Mouse (Mus musculus): ENCODE results near the gene Lasp1. TPM values are rescaled to one million over a fixed set of nuclear protein-coding genes. Genes with fewer than 3 reads are reported as not detected.

The Lasp1 gene
- 220 and 229 TPM in 2 replicates for total RNA-seq (2017)

- peak in 1 of 2 experiments; percentile 51; a peak in 2 of 4 replicates for ATAC-seq (replicated peaks in 1 of 2; ENCODE audit: insufficient read depth in 1 of 2, low FRiP score in 2 of 2, low TSS enrichment in 1 of 2, low read depth in 1 of 2, poor library complexity in 2 of 2, severe bottlenecking in 2 of 2)
These were observed at the start of gene Lasp1 for GRCm38 (mm10) chr11:97798782-97799145. TSS of gene Lasp1 (plus strand) at chr11:97799000.

- no peak for ATAC-seq (replicated peaks in 1 of 2; ENCODE audit: insufficient read depth in 1 of 2, low FRiP score in 2 of 2, low TSS enrichment in 1 of 2, low read depth in 1 of 2, poor library complexity in 2 of 2, severe bottlenecking in 2 of 2)
These were observed 45.5 kb upstream of the Lasp1 start for GRCm38 (mm10) chr11:97753277-97753676.

- no peak for ATAC-seq (replicated peaks in 1 of 2; ENCODE audit: insufficient read depth in 1 of 2, low FRiP score in 2 of 2, low TSS enrichment in 1 of 2, low read depth in 1 of 2, poor library complexity in 2 of 2, severe bottlenecking in 2 of 2)
These were observed 40.7 kb upstream of the Lasp1 start for GRCm38 (mm10) chr11:97758125-97758524.

GRCm38 (mm10) chr11:97758942-97759341, 39.9 kb upstream of the Lasp1 start:
- ATAC-seq (replicated peaks in 1 of 2; ENCODE audit: insufficient read depth in 1 of 2, low FRiP score in 2 of 2, low TSS enrichment in 1 of 2, low read depth in 1 of 2, poor library complexity in 2 of 2, severe bottlenecking in 2 of 2): no peak

- ATAC-seq (replicated peaks in 1 of 2; ENCODE audit: insufficient read depth in 1 of 2, low FRiP score in 2 of 2, low TSS enrichment in 1 of 2, low read depth in 1 of 2, poor library complexity in 2 of 2, severe bottlenecking in 2 of 2): no peak
These were observed 37.2 kb upstream of the Lasp1 start for GRCm38 (mm10) chr11:97761638-97762037.

GRCm38 (mm10) chr11:97766154-97766881, 32.5 kb upstream of the Lasp1 start, which contains the start of gene Cwc25:
TSS of gene Cwc25 (minus strand) at chr11:97766556.
- ATAC-seq (replicated peaks in 1 of 2; ENCODE audit: insufficient read depth in 1 of 2, low FRiP score in 2 of 2, low TSS enrichment in 1 of 2, low read depth in 1 of 2, poor library complexity in 2 of 2, severe bottlenecking in 2 of 2): peak; percentile 83 to 96

GRCm38 (mm10) chr11:97769704-97770103, 29.1 kb upstream of the Lasp1 start:
- no peak for ATAC-seq (replicated peaks in 1 of 2; ENCODE audit: insufficient read depth in 1 of 2, low FRiP score in 2 of 2, low TSS enrichment in 1 of 2, low read depth in 1 of 2, poor library complexity in 2 of 2, severe bottlenecking in 2 of 2)

GRCm38 (mm10) chr11:97771410-97771809, 27.4 kb upstream of the Lasp1 start:
- ATAC-seq (replicated peaks in 1 of 2; ENCODE audit: insufficient read depth in 1 of 2, low FRiP score in 2 of 2, low TSS enrichment in 1 of 2, low read depth in 1 of 2, poor library complexity in 2 of 2, severe bottlenecking in 2 of 2): no peak

- no peak for ATAC-seq (replicated peaks in 1 of 2; ENCODE audit: insufficient read depth in 1 of 2, low FRiP score in 2 of 2, low TSS enrichment in 1 of 2, low read depth in 1 of 2, poor library complexity in 2 of 2, severe bottlenecking in 2 of 2)
These were observed 23.6 kb upstream of the Lasp1 start for GRCm38 (mm10) chr11:97775186-97775585.

GRCm38 (mm10) chr11:97775808-97776496, 22.8 kb upstream of the Lasp1 start, which contains the start of gene 1700001P01Rik:
TSS of gene 1700001P01Rik (minus strand) at chr11:97775918.
- no peak for ATAC-seq (replicated peaks in 1 of 2; ENCODE audit: insufficient read depth in 1 of 2, low FRiP score in 2 of 2, low TSS enrichment in 1 of 2, low read depth in 1 of 2, poor library complexity in 2 of 2, severe bottlenecking in 2 of 2)

- no peak for ATAC-seq (replicated peaks in 1 of 2; ENCODE audit: insufficient read depth in 1 of 2, low FRiP score in 2 of 2, low TSS enrichment in 1 of 2, low read depth in 1 of 2, poor library complexity in 2 of 2, severe bottlenecking in 2 of 2)
These were observed 22.2 kb upstream of the Lasp1 start for GRCm38 (mm10) chr11:97776497-97777128.

- ATAC-seq (replicated peaks in 1 of 2; ENCODE audit: insufficient read depth in 1 of 2, low FRiP score in 2 of 2, low TSS enrichment in 1 of 2, low read depth in 1 of 2, poor library complexity in 2 of 2, severe bottlenecking in 2 of 2): no peak
These were observed 21.7 kb upstream of the Lasp1 start for GRCm38 (mm10) chr11:97777129-97777529.

- no peak for ATAC-seq (replicated peaks in 1 of 2; ENCODE audit: insufficient read depth in 1 of 2, low FRiP score in 2 of 2, low TSS enrichment in 1 of 2, low read depth in 1 of 2, poor library complexity in 2 of 2, severe bottlenecking in 2 of 2)
These were observed 19.9 kb upstream of the Lasp1 start for GRCm38 (mm10) chr11:97778918-97779317.

- ATAC-seq (replicated peaks in 1 of 2; ENCODE audit: insufficient read depth in 1 of 2, low FRiP score in 2 of 2, low TSS enrichment in 1 of 2, low read depth in 1 of 2, poor library complexity in 2 of 2, severe bottlenecking in 2 of 2): no peak
These were observed 18.7 kb upstream of the Lasp1 start for GRCm38 (mm10) chr11:97779968-97780701.

GRCm38 (mm10) chr11:97781478-97781831, 17.3 kb upstream of the Lasp1 start:
- ATAC-seq (replicated peaks in 1 of 2; ENCODE audit: insufficient read depth in 1 of 2, low FRiP score in 2 of 2, low TSS enrichment in 1 of 2, low read depth in 1 of 2, poor library complexity in 2 of 2, severe bottlenecking in 2 of 2): no peak

GRCm38 (mm10) chr11:97781832-97782563, 16.8 kb upstream of the Lasp1 start, which contains the start of gene Rpl23:
TSS of gene Rpl23 (minus strand) at chr11:97782437.
- ATAC-seq (replicated peaks in 1 of 2; ENCODE audit: insufficient read depth in 1 of 2, low FRiP score in 2 of 2, low TSS enrichment in 1 of 2, low read depth in 1 of 2, poor library complexity in 2 of 2, severe bottlenecking in 2 of 2): peak; percentile 92 to 95

- peak; percentile 8 to 21; a peak in 2 of 4 replicates for ATAC-seq (replicated peaks in 1 of 2; ENCODE audit: insufficient read depth in 1 of 2, low FRiP score in 2 of 2, low TSS enrichment in 1 of 2, low read depth in 1 of 2, poor library complexity in 2 of 2, severe bottlenecking in 2 of 2)
These were observed 16.3 kb upstream of the Lasp1 start for GRCm38 (mm10) chr11:97782564-97782895.
